Mouse (Mus musculus): ENCODE results near the gene Rnft2.

GRCm38 (mm10) chr5:118262418-118262817, 17.5 kb upstream of the Rnft2 start:
- TF ChIP-seq CTCF (IDR thresholded peaks at IDR 0.05; ENCODE audit: low read depth, low read length) = no peak
- TF ChIP-seq POLR2A (IDR thresholded peaks at IDR 0.05; ENCODE audit: borderline replicate concordance, low read depth, low read length) = no peak
